In genomic region chr6:118595681-118596055, GRCm38 (mm10) we compare ENCODE assay signal across 17 mouse cellular contexts. TPM values are rescaled to one million over a fixed set of nuclear protein-coding genes. Genes with fewer than 3 reads are reported as not detected.
DNase-seq lines count a peak whose midpoint lies in the region; ATAC-seq lines count a peak whose summit lies in the region.
"Had no signal": no experiment of that assay in that cellular context is flagged by ENCODE, and none has a peak within 500 bp of the region (broad histone marks: within the 10 kb centered on the region; RNA-seq: fewer than 3 reads in every experiment).

No protein-coding gene starts in this region.

- peak; percentile 27; the same call in 1 of the 2 replicates for ATAC-seq in heart, embryonic 15.5 days (replicated peaks; ENCODE audit: insufficient number of reproducible peaks, insufficient read depth, low FRiP score, low read depth)
- no peak for ATAC-seq in midbrain, embryonic 13.5 days
- no peak for ATAC-seq in midbrain, embryonic 15.5 days (replicated peaks)
- ATAC-seq: forebrain, embryonic 15.5 days had no signal

- peaks cover 13% of the 10 kb centered on the region for H3K4me1 ChIP-seq in heart, embryonic 15.5 days (replicated peaks)
- peaks cover 22% of the 10 kb centered on the region for H3K4me1 ChIP-seq in midbrain, embryonic 13.5 days (replicated peaks)
- H3K4me1 ChIP-seq in midbrain, embryonic 15.5 days: peaks cover 17% of the 10 kb centered on the region

- H3K9me3 ChIP-seq in heart, embryonic 15.5 days (replicated peaks): no peaks in the 10 kb centered on the region
- H3K9me3 ChIP-seq in midbrain, embryonic 13.5 days: no peaks in the 10 kb centered on the region
- H3K9me3 ChIP-seq in midbrain, embryonic 15.5 days: no peaks in the 10 kb centered on the region
- H3K9me3 ChIP-seq: forebrain, embryonic 15.5 days; limb, embryonic 13.5 days had no signal

- H3K4me3 ChIP-seq in heart, embryonic 15.5 days: no peak overlapping the region
- H3K4me3 ChIP-seq in midbrain, embryonic 13.5 days (replicated peaks): no peak overlapping the region
- no peak overlapping the region for H3K4me3 ChIP-seq in midbrain, embryonic 15.5 days
- H3K4me3 ChIP-seq: forebrain, embryonic 15.5 days; limb, embryonic 13.5 days had no signal

- peak overlapping the region; percentile 2; the same call in 1 of the 2 replicates for H3K27ac ChIP-seq in heart, embryonic 15.5 days
- peak overlapping the region; percentile 35; the same call in 1 of the 2 replicates for H3K27ac ChIP-seq in midbrain, embryonic 13.5 days
- H3K27ac ChIP-seq in midbrain, embryonic 15.5 days: no peak overlapping the region
- H3K27ac ChIP-seq: forebrain, embryonic 15.5 days; limb, embryonic 13.5 days had no signal

- DNase-seq in heart, postnatal 25 days (ENCODE audit: low spot score): no peak
- DNase-seq in cerebellum, adult 9-10 months: peak; percentile 38
- DNase-seq in retina, postnatal 1 day: peak; percentile 22
- no peak for DNase-seq in ovary, adult 18-20 months (ENCODE audit: low spot score)
- no peak for DNase-seq in urinary bladder, postnatal 4 days (ENCODE audit: low spot score in 2 of 2)
- DNase-seq: adrenal gland, postnatal 36 days; gastrocnemius, postnatal 14 days; kidney, adult 2 months; layer of hippocampus, postnatal 36 days; lung, adult 2 months; right cerebral cortex, postnatal 25 days had no signal

- H3K9ac ChIP-seq in heart, embryonic 15.5 days: no peak overlapping the region
- H3K9ac ChIP-seq in midbrain, embryonic 13.5 days (replicated peaks): no peak overlapping the region
- no peak overlapping the region for H3K9ac ChIP-seq in midbrain, embryonic 15.5 days
- H3K9ac ChIP-seq: forebrain, embryonic 15.5 days; limb, embryonic 13.5 days had no signal

- WGBS in heart, embryonic 15.5 days: 55% methylated on average over 9 of the region's 9 CpGs
- 67% methylated on average over 9 of the region's 9 CpGs for WGBS in midbrain, embryonic 13.5 days
- WGBS in midbrain, embryonic 15.5 days: 60% methylated on average over 9 of the region's 9 CpGs

- no peak overlapping the region for H3K4me2 ChIP-seq in heart, embryonic 15.5 days
- H3K4me2 ChIP-seq in midbrain, embryonic 13.5 days (replicated peaks): no peak overlapping the region
- H3K4me2 ChIP-seq in midbrain, embryonic 15.5 days: no peak overlapping the region
- H3K4me2 ChIP-seq: forebrain, embryonic 15.5 days; limb, embryonic 13.5 days had no signal

- intact Hi-C loops in heart, postnatal 25 days (cut with DNase I): no loop called here

- peaks cover 13% of the 10 kb centered on the region; the same call in 1 of the 2 replicates for H3K27me3 ChIP-seq in heart, embryonic 15.5 days
- peaks cover 23% of the 10 kb centered on the region for H3K27me3 ChIP-seq in midbrain, embryonic 13.5 days
- H3K27me3 ChIP-seq in midbrain, embryonic 15.5 days (replicated peaks): no peaks in the 10 kb centered on the region

- H3K36me3 ChIP-seq in heart, embryonic 15.5 days: peaks cover 50% of the 10 kb centered on the region
- peaks cover 26% of the 10 kb centered on the region for H3K36me3 ChIP-seq in midbrain, embryonic 13.5 days
- H3K36me3 ChIP-seq in midbrain, embryonic 15.5 days (replicated peaks): peaks cover 23% of the 10 kb centered on the region; the same call in 1 of the 2 replicates
- H3K36me3 ChIP-seq: G1E had no signal

RNA-seq across cellular contexts. Expression of gene Ankrd26, which starts 33.6 kb away (rescaled TPM):
- 6.2 and 7.1 TPM in 2 replicates for polyA plus RNA-seq in heart, embryonic 15.5 days (2015; fragmentation: Nextera tagmentation; extraction: Ambion mirVana)
- total RNA-seq in heart, postnatal 25 days (2021): 1 to 10 TPM; 1.9 to 2.0 TPM
- polyA plus RNA-seq in midbrain, embryonic 13.5 days (2015; fragmentation: Nextera tagmentation; extraction: Ambion mirVana): 17.5 and 19.9 TPM in 2 replicates
- polyA plus RNA-seq in midbrain, embryonic 15.5 days (2015; fragmentation: Nextera tagmentation; extraction: Ambion mirVana): 16.7 and 17.6 TPM in 2 replicates

Comparison
In these comparisons a context has a peak if more than half of its experiments do, and no peak if none do; other contexts are left out.
1. DNase-seq: peak in cerebellum, adult 9-10 months (single experiment) and retina, postnatal 1 day (single experiment); none in heart, postnatal 25 days (single experiment), ovary, adult 18-20 months (single experiment) and urinary bladder, postnatal 4 days (0 of 2).